Mouse (Mus musculus) intestine, postnatal 0 days (tissue): ENCODE measurements around the gene Xpo5. TPM values are rescaled to one million over a fixed set of nuclear protein-coding genes. Genes with fewer than 3 reads are reported as not detected.

Source experiments
- ATAC-seq: fragments of 200-750 bp; cut with Nextera tagmentation; 2 replicates; pipeline ENCODE4 v1.8.0; 2017; ENCODE audit warnings: mild to moderate bottlenecking, moderate TSS enrichment, moderate library complexity
- H3K27ac ChIP-seq: fragments of 300-500 bp; sonication (generic); 2 replicates; pipeline ENCODE4 v1.5.1; 2014; ENCODE audit warnings: mild to moderate bottlenecking, low read depth, low read length, moderate library complexity
- H3K27me3 ChIP-seq: fragments of 300-500 bp; sonication (generic); replicated peaks from 2 replicates; pipeline ENCODE4 v1.6.1; 2014; ENCODE audit warnings: low read length, mixed read lengths; ENCODE audit not compliant: control insufficient read depth, insufficient read depth
- H3K36me3 ChIP-seq: fragments of 300-500 bp; sonication (generic); 2 replicates; pipeline ENCODE4 v1.6.1; 2014; ENCODE audit warnings: mild to moderate bottlenecking, moderate library complexity; ENCODE audit not compliant: control insufficient read depth, insufficient read depth
- H3K4me1 ChIP-seq: fragments of 300-500 bp; sonication (generic); replicated peaks from 2 replicates; pipeline ENCODE4 v1.6.1; 2014; ENCODE audit warnings: antibody characterized with exemption, low read length, mixed read lengths; ENCODE audit not compliant: control insufficient read depth, insufficient read depth
- H3K4me2 ChIP-seq: fragments of 300-500 bp; sonication (generic); replicated peaks from 2 replicates; pipeline ENCODE4 v1.6.1; 2014; ENCODE audit warnings: low read depth, mild to moderate bottlenecking, moderate library complexity
- H3K4me3 ChIP-seq: fragments of 300-500 bp; sonication (generic); 2 replicates; pipeline ENCODE4 v1.5.1; 2014; ENCODE audit warnings: low read depth, low read length
- H3K9ac ChIP-seq: fragments of 300-500 bp; sonication (generic); 2 replicates; pipeline ENCODE4 v1.6.1; 2014; ENCODE audit warnings: mild to moderate bottlenecking, low read depth, low read length
- H3K9me3 ChIP-seq: fragments of 300-500 bp; sonication (generic); 2 replicates; pipeline ENCODE4 v1.6.1; 2016; ENCODE audit warnings: mixed run types; ENCODE audit not compliant: control insufficient read depth
- CTCF ChIP-seq: sonication (generic); IDR thresholded peaks from 2 replicates; pipeline ENCODE4 v1.5.1; 2016; ENCODE audit warnings: low read depth, mild to moderate bottlenecking, control low read depth, antibody characterized with exemption, moderate library complexity
- WGBS: fragments of 180-500 bp; shearing (Covaris S2); extraction: QIAGEN DNeasy Blood & Tissue Kit; methylation state at CpG from one replicate; pipeline ENCODE4 v1.1.7; 2014; 5-methylcytosine and 5-hydroxymethylcytosine counted together
- polyA plus RNA-seq: library from polyadenylated mRNA; unstranded; fragments of >200 nt; fragmentation: Nextera tagmentation; extraction: Ambion mirVana; gene quantifications from 2 replicates; pipeline ENCODE4 v1.2.1, GENCODE M21; 2015

Gene Xpo5
- polyA plus RNA-seq, 1 experiment from 2014 or later, result 8.2 TPM

DNA sequence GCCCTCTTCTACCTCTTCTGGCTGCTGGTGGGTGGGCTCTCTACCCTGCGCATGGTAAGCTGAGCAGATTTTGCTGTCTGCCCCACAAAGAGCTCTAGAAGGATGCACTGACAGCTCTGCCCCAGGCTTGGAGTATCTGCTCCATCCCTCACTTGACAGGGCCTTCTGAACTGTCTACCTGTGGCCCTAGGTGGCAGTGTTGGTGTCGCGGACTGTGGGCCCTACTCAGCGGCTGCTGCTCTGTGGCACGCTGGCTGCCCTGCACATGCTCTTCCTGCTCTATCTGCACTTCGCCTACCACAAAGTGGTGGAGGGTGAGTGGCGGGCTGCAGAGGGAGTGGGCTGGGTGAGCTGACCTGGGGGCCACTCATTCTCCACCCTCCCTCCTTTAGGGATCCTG is 48.6 kb downstream of the Xpo5 start:
- no peak for ATAC-seq
- H3K4me1 ChIP-seq, result peaks cover 13% of the 10 kb centered on the region; the same call in 1 of the 2 replicates
- WGBS, result 66% methylated on average over 7 of the region's 7 CpGs
- H3K9ac ChIP-seq, result no peak overlapping the region
- no peak overlapping the region for H3K27ac ChIP-seq
- peak; percentile 54 for TF ChIP-seq CTCF
- peaks cover 29% of the 10 kb centered on the region for H3K36me3 ChIP-seq
- H3K4me2 ChIP-seq, result no peak overlapping the region
- H3K9me3 ChIP-seq, result no peaks in the 10 kb centered on the region
- H3K27me3 ChIP-seq, result peaks cover 15% of the 10 kb centered on the region
- H3K4me3 ChIP-seq, result no peak overlapping the region

DNA sequence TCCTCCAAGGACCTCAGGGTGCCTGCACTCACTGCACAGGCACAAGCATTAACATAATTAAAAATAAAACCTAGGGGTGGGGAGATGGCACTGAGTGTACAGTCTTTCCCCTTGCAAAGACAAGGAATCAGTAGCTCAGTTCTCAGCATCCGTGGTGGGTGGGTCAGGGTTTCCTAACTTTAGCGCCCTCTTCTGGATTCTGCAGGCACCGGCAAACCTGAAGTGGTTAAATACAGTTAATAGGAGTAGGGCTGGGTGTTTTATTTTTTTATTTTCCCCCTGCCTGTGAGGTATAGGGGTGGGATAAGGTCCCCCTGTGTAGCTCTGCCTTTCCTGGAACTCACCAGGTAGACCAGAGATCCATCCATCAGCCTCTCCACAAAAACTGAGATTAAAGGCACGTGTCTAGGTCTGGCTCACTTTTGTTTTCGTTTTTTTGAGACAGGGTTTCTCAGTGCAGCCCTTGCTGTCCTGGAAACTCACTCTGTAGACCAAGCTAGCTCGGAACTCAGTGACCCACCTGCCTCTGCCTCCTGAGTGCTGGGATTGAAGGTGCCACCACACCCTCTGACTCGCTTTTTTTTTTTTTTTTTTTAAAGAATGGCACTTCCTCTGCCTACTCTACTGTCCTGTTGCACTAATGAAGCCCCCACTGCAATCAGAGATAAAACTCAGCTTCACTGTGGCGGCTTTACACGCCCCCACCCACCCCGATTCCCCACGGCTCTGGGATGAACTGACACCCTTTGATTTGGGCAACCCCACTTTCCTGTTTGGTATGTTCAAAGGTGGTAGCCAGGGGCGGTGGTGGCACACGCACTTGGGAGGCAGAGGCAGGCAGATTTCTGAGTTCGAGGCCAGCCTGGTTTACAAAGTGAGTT is 50.2 kb downstream of the Xpo5 start:
- Histone ChIP-seq H3K27me3 (peaks cover 15% of the 10 kb centered on the region), H3K9ac (no peak overlapping the region), H3K9me3 (no peaks in the 10 kb centered on the region), H3K27ac (no peak overlapping the region), H3K4me2 (peak overlapping the region; percentile 97), H3K36me3 (peaks cover 36% of the 10 kb centered on the region), H3K4me1 (peaks cover 9% of the 10 kb centered on the region; the same call in 1 of the 2 replicates), H3K4me3 (no peak overlapping the region)
- WGBS, result 58% methylated on average over 14 of the region's 14 CpGs
- ATAC-seq, result no peak
- peak; percentile 63 for TF ChIP-seq CTCF

DNA sequence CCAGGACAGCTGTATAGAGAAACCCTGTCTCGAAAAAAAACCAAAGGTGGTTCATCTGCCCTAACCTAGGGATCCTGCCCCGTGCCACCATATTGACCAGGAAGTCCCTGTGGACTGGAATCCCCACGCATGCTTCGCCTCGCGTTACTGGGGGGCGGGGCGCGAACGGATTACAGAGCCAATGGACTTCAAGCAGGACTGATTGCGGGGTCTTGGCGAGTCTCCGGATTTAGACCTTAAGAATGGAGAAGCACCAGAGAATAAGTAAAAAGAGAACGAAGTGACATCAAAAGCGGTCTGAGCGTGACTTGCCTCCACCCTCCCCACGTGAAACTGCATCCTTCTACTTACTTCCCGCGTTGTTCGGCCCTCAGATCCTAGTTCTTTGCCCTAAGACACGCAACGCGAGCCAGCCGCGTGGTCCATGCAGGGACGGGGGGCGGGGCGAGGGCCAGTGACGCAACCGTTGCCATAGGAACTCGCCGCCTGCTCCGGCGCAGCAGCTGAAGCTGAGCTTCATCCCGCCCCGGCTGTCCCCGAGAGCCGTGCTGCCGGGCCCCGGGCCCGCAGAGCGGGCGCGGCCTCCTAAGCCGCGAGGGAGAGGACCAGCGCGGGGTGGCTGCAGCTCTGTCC is 51.0 kb downstream of the Xpo5 start, which contains the start of gene Lrrc73:
TSS of gene Lrrc73 (plus strand) at position 80 of the 633 bp plus-strand sequence.
- Histone ChIP-seq H3K4me2 (peak within 1 kb of the TSS; percentile 97), H3K9me3 (no peaks in the 10 kb centered on the region), H3K36me3 (peaks cover 44% of the 10 kb centered on the region), H3K4me3 (peak within 1 kb of the TSS; percentile 65), H3K9ac (peak within 1 kb of the TSS; percentile 23; the same call in 1 of the 2 replicates), H3K4me1 (peaks cover 9% of the 10 kb centered on the region; the same call in 1 of the 2 replicates), H3K27ac (no peak within 1 kb of the TSS), H3K27me3 (peaks cover 15% of the 10 kb centered on the region)
- no peak for TF ChIP-seq CTCF
- ATAC-seq, result peak; percentile 55
- WGBS, result 2% methylated on average over 48 of the region's 48 CpGs

DNA sequence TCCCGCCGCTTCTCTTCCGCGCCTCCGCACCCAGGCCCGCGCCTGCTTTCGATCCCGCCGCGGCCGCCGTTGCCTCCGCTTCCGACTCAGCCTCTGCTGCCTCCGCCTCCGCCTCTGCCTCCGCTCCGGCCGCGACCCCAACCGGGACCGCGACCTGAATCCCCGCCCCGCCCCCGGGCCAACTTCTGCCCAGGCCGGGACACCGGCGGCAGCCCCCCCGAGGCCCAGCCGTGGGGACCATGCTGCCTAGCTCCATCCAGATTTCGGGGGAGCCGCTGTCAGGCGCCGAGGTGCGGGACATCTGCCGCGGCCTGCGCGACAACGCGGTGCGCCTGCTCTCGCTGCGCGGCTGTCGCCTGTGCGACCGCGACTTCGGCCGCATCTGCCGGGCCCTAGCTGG is 51.5 kb downstream of the Xpo5 start:
- no peak for TF ChIP-seq CTCF
- Histone ChIP-seq H3K27ac (no peak overlapping the region), H3K27me3 (peaks cover 15% of the 10 kb centered on the region), H3K4me3 (peak overlapping the region; percentile 65), H3K4me2 (peak overlapping the region; percentile 97), H3K4me1 (peaks cover 5% of the 10 kb centered on the region; the same call in 1 of the 2 replicates), H3K9ac (peak overlapping the region; percentile 23; the same call in 1 of the 2 replicates), H3K36me3 (peaks cover 49% of the 10 kb centered on the region), H3K9me3 (no peaks in the 10 kb centered on the region)
- no peak for ATAC-seq
- WGBS, result 2% methylated on average over 47 of the region's 54 CpGs

DNA sequence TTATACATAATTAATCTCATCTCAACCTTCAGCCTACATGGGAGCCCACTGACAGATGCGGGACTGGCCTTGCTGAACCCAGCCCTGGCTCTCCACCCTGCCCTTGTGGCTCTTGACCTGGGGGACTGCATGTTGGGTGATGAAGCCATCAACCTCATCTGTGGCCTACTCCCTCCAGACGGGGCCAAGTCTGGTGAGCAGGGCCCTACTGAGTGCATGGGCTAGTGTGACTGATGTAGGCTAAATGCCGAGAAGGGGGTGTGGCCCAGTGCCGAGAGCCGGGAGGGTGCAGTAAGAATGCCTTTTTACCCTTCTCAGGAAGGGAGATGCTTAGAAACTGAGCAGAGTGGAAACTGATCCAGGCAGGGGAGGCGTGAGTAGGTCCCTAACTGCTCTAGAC is 52.6 kb downstream of the Xpo5 start:
- Histone ChIP-seq H3K27ac (no peak overlapping the region), H3K27me3 (peaks cover 15% of the 10 kb centered on the region), H3K36me3 (peaks cover 56% of the 10 kb centered on the region), H3K9me3 (no peaks in the 10 kb centered on the region), H3K4me1 (peaks cover 3% of the 10 kb centered on the region; the same call in 1 of the 2 replicates), H3K9ac (no peak overlapping the region), H3K4me3 (no peak overlapping the region), H3K4me2 (no peak overlapping the region)
- 36% methylated on average over 6 of the region's 6 CpGs for WGBS
- no peak for ATAC-seq
- no peak for TF ChIP-seq CTCF

DNA sequence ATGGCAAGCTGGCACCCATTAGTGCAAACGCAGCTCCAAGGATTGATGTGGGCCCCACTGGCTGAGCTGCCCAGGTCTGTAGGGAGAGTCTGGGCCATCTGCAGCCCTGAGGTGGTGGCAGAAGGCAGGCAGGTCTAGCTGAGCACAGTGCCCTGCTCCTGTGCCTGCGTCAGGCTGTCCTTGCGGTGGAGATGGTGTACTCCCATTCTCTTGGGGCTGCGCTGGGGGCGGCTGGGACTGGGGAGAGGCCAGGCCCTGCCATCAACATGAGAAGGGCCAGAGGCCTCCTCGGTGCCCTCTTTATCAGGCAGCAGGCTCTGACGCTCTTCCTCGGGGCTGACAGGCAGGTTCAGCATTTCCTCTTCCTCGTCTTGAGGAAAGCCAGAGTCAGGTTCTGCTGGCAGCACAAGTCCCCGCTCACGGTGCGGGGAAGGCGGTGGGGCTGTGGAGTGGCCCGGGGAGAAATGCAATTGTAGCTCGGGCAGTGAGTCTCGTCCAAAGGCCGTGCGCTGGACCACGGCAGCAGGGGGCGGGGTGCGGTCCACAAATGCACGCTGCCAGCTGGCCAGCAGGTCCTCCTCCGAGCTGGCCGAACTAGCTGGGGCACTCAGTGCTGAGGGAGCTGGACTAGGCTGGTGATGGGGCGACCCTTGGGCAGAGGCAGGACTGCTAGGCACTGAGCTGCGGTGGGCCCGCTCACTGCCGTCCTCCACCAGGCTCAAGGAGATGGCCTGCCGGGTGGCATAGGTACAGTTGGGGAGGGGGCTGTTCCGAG is 55.9 kb downstream of the Xpo5 start:
- TF ChIP-seq CTCF, result no peak

More for the DNA sequence above, 55.9 kb downstream of the Xpo5 start:
- Histone ChIP-seq H3K9me3 (no peaks in the 10 kb centered on the region), H3K4me1 (peaks cover 1% of the 10 kb centered on the region; the same call in 1 of the 2 replicates), H3K4me2 (no peak overlapping the region), H3K9ac (no peak overlapping the region), H3K36me3 (peaks cover 64% of the 10 kb centered on the region), H3K27ac (no peak overlapping the region), H3K27me3 (peaks cover 15% of the 10 kb centered on the region), H3K4me3 (no peak overlapping the region)
- no peak for ATAC-seq
- WGBS, result 80% methylated on average over 30 of the region's 30 CpGs
